Mouse (Mus musculus) B cell, adult 2 months (primary cell): Measurements from ENCODE around the gene Cfap73.

Experiments used
- DNase-seq, 2 experiments: peaks; one replicate each; pipeline ENCODE4 v3.0.0; 2022

Gene Cfap73

GRCm38 (mm10) chr5:120582002-120582401 lies 52.0 kb downstream of the Cfap73 start:
- no peak for DNase-seq

- no peak for DNase-seq
Measured at GRCm38 (mm10) chr5:120579898-120580626, 54.0 kb downstream of the Cfap73 start.

- peak; percentile 67 to 72 for DNase-seq
Measured at GRCm38 (mm10) chr5:120579211-120579897, 54.7 kb downstream of the Cfap73 start.

GRCm38 (mm10) chr5:120578504-120579081 lies 55.4 kb downstream of the Cfap73 start:
- peak; percentile 56 to 63 for DNase-seq
